Mouse (Mus musculus) midbrain, embryonic 15.5 days (tissue): ENCODE measurements around the gene Oaf. TPM values are rescaled to one million over a fixed set of nuclear protein-coding genes. Genes with fewer than 3 reads are reported as not detected.

ENCODE experiments used
- ATAC-seq: fragments of 200-750 bp; cut with Nextera tagmentation; replicated peaks from 2 replicates; pipeline ENCODE4 v1.8.0; 2017; ENCODE audit warnings: moderate TSS enrichment
- H3K27ac ChIP-seq: fragments of 300-500 bp; sonication (generic); 2 replicates; pipeline ENCODE4 v1.5.1; 2015; ENCODE audit warnings: mild to moderate bottlenecking, inconsistent platforms
- H3K27me3 ChIP-seq: fragments of 300-500 bp; sonication (generic); replicated peaks from 2 replicates; pipeline ENCODE4 v1.6.1; 2015; ENCODE audit warnings: inconsistent platforms
- H3K36me3 ChIP-seq: fragments of 300-500 bp; sonication (generic); replicated peaks from 2 replicates; pipeline ENCODE4 v1.6.1; 2015; ENCODE audit warnings: inconsistent platforms
- H3K4me1 ChIP-seq: fragments of 300-500 bp; sonication (generic); 2 replicates; pipeline ENCODE4 v1.6.1; 2015; ENCODE audit warnings: inconsistent platforms
- H3K4me2 ChIP-seq: fragments of 300-500 bp; sonication (generic); 2 replicates; pipeline ENCODE4 v1.6.1; 2015; ENCODE audit warnings: inconsistent platforms, mild to moderate bottlenecking, moderate library complexity
- H3K4me3 ChIP-seq: fragments of 300-500 bp; sonication (generic); 2 replicates; pipeline ENCODE4 v1.5.1; 2015; ENCODE audit warnings: mild to moderate bottlenecking, inconsistent platforms
- H3K9ac ChIP-seq: fragments of 300-500 bp; sonication (generic); 2 replicates; pipeline ENCODE4 v1.6.1; 2015; ENCODE audit warnings: mild to moderate bottlenecking, inconsistent platforms
- H3K9me3 ChIP-seq: fragments of 300-500 bp; sonication (generic); 2 replicates; pipeline ENCODE4 v1.6.1; 2016; ENCODE audit warnings: inconsistent platforms
- WGBS: fragments of 180-500 bp; shearing (Covaris S2); methylation state at CpG from one replicate; pipeline ENCODE4 v1.1.7; 2015; ENCODE audit warnings: mixed read lengths; 5-methylcytosine and 5-hydroxymethylcytosine counted together
- polyA plus RNA-seq: library from polyadenylated mRNA; unstranded; fragments of >200 nt; fragmentation: Nextera tagmentation; extraction: Ambion mirVana; gene quantifications from 2 replicates; pipeline ENCODE4 v1.2.1, GENCODE M21; 2015

Gene Oaf
- 5.1 and 6.4 TPM in 2 replicates for polyA plus RNA-seq

DNA sequence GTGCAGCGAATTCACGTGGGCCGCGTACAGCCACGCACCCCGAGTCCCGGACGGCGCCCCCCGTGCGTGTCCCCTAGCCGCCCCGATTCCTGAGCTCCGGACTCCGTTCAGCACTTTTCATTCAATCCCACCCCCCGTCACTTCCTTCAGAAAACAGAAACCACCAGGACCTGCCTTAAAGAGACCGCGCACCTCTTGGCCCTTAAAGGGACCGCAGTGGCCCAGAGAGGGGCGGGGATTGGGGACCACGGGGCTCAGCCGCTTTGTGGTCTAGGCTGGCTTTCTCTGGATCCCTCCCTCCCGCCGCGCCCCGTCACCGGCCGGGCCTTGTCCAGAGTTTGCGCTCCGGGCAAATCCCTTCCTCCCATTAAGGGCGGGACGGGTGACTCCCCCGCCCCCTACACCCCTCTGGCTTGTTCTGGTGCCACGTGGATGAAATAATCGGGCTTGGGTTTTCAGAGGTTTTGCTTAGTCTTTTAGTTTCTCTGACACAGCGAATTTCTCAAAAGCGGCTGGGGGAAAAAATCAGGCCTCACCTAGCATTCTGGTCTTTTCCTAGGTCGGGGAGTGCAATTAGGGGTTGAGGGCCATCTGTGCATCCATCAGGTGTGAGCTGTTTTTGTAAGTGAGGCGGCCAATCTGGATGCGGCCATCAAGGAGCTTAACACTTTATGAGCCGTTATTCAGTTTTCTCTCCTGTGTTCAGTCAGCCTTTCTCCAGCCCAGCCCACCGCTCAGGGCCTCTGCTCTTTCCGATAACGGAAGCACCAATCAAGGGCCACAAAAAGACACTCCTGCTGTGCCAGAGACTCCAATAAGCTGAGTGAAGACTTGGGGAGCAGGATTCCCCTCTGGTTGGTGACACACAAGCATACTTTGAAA, at the start of gene Oaf:
TSS of gene Oaf (minus strand) at position 200 of the 882 bp plus-strand sequence.
- Histone ChIP-seq H3K36me3 (no peaks in the 10 kb centered on the region), H3K4me3 (peak within 1 kb of the TSS; percentile 48), H3K9ac (peak within 1 kb of the TSS; percentile 37), H3K4me2 (peak within 1 kb of the TSS; percentile 83), H3K27ac (no peak within 1 kb of the TSS), H3K27me3 (peaks cover 30% of the 10 kb centered on the region), H3K4me1 (peaks cover 20% of the 10 kb centered on the region), H3K9me3 (no peaks in the 10 kb centered on the region)
- peak; percentile 80 for ATAC-seq
- 1% methylated on average over 44 of the region's 44 CpGs for WGBS

DNA sequence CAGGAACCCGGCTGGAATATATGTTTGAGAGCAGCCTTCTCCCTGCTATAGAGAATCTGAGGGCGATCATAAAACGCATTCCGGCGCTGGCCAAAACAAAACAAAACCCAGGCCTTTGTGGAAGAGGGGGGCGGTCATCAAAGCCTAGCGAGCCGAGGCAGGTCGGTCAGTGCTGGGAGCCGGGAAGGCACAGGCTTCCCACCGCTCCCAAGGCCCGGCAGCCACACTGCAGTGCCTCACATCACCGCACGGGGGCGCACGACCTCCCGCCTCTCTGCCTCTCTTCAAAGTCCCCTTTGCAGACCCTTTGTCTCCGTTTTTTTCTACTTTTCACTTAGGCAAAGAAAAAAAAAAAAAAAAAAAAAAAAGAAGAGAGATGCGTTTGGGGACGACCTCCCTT, 47.2 kb upstream of the Oaf start:
- Histone ChIP-seq H3K27ac (no peak overlapping the region), H3K9me3 (no peaks in the 10 kb centered on the region), H3K9ac (0 out of 2 replicates have a peak overlapping the region, but pooled peaks have one; percentile 18), H3K4me2 (peak overlapping the region; percentile 37), H3K4me1 (peaks cover 6% of the 10 kb centered on the region; the same call in 1 of the 2 replicates), H3K4me3 (no peak overlapping the region), H3K36me3 (no peaks in the 10 kb centered on the region), H3K27me3 (peaks cover 14% of the 10 kb centered on the region)
- 0 out of 2 replicates have a peak, but pooled peaks have one; percentile 48 for ATAC-seq
- under 1% methylated on average over 20 of the region's 20 CpGs for WGBS

DNA sequence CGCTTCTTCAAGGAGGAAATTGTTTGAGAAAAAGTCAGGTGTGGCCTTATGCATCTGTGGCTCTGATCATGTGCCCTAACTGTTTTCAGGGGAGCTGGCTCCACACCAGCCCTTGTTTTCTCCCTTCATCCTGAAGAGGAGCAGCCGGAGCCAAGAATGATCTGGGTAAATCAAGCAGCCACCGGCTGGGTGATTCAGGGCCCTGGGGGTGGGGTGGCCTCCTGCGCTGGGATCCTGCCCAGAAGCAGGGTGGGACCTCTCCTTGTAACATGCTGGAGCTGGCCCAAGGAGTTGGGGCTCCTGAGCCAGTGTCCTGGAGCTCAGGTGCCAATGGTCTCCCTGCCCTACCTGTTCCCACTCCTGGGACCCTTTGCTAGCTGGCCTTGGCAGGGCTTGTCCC, 45.6 kb upstream of the Oaf start:
- no peak for ATAC-seq
- no peak overlapping the region for H3K27ac ChIP-seq
- no peak overlapping the region for H3K4me3 ChIP-seq
- peaks cover 14% of the 10 kb centered on the region for H3K27me3 ChIP-seq
- H3K4me2 ChIP-seq = no peak overlapping the region
- H3K36me3 ChIP-seq = no peaks in the 10 kb centered on the region
- 91% methylated on average over 4 of the region's 4 CpGs for WGBS
- H3K4me1 ChIP-seq = peaks cover 10% of the 10 kb centered on the region; the same call in 1 of the 2 replicates
- no peaks in the 10 kb centered on the region for H3K9me3 ChIP-seq
- H3K9ac ChIP-seq = no peak overlapping the region

DNA sequence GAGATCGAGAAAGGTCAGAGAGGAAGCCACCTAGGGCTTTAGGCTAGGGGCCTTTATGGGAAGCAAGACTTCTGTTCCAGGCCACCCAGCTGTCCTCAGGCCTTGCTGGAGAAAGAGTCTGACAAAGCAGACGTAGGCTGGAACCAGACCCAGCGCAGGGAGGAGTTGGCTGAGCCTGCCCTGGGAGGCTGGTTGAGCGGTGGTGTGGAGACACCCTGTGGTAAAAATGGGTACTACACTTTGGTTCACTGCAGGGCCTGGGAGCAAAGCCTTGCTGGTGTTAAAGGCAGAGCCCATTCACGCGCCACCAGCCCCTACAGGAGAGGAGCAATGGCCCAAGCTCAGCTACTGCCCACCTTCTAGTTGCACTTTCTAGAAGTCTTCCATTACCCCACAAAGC, 44.6 kb upstream of the Oaf start:
- 5% methylated on average over 6 of the region's 6 CpGs for WGBS

DNA sequence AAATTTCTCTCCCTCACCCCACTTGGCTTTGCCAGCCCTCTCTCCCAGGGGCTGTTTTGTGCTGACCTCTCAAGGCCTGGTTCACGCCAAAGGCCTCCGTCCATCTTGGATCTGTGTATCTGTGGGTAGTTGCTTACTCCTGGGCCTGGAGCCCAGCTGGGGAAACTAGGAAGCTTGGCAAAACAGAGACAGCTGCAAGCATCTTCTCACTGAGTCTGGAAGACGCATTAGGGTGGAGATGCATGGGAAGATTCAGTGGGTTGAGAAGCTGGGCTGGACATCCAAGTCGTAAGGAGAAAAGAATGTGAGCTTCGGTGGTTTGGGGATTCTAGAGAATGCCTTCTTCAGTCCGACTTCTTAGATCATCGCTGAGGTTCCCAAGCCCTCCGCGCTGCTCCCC, 34.0 kb upstream of the Oaf start:
- ATAC-seq = no peak
- peaks cover 24% of the 10 kb centered on the region for H3K27me3 ChIP-seq
- no peaks in the 10 kb centered on the region for H3K9me3 ChIP-seq
- 79% methylated on average over 9 of the region's 9 CpGs for WGBS
- H3K9ac ChIP-seq = no peak overlapping the region
- H3K4me2 ChIP-seq = no peak overlapping the region
- H3K36me3 ChIP-seq = no peaks in the 10 kb centered on the region
- peaks cover 12% of the 10 kb centered on the region for H3K4me1 ChIP-seq
- H3K27ac ChIP-seq = no peak overlapping the region
- no peak overlapping the region for H3K4me3 ChIP-seq

More for the DNA sequence above, 44.6 kb upstream of the Oaf start:
- Histone ChIP-seq H3K4me1 (peaks cover 10% of the 10 kb centered on the region; the same call in 1 of the 2 replicates), H3K27me3 (peaks cover 14% of the 10 kb centered on the region), H3K36me3 (no peaks in the 10 kb centered on the region), H3K9me3 (no peaks in the 10 kb centered on the region), H3K9ac (no peak overlapping the region), H3K27ac (no peak overlapping the region), H3K4me3 (no peak overlapping the region), H3K4me2 (no peak overlapping the region)
- ATAC-seq = peak; percentile 78

DNA sequence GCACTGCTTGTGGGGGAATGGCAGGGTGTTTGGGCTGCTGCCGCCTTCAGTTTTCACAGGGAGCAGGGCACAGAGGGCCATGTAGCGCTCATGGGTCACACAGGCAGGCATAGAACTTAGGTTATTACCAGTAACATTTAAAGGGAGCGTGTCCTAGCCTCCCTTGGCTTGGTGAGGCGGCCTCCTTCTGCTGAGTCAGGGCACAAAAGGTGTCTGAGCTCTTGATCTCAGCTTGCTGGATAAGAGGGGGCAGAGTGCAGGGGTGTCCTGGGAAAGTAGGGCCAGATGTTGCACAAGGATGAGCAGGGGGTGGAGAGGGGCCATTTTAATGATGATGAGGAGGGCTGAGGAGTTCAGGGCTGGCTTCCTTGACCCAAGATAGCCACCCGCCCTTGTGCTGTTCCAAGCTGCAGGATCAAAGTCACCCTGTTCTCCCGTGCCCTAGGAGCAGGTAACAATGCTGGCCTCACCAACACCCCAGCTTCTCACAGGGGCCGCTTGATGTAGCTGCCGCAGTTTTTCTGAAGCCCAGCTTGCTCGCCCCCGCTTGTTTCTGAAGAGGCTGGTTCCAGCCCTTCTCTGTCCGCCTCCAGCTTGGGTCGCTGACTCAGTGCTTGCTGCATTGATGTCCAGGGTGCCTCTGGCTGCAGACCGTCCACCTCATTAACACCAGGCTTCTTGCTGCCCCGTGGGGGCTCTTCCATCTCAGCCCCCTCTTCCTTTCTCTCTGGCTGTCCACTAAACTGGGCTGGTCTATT, 32.2 kb upstream of the Oaf start:
- ATAC-seq = no peak
- Histone ChIP-seq H3K4me2 (no peak overlapping the region), H3K4me3 (no peak overlapping the region), H3K4me1 (peaks cover 12% of the 10 kb centered on the region), H3K36me3 (no peaks in the 10 kb centered on the region), H3K9me3 (no peaks in the 10 kb centered on the region), H3K9ac (no peak overlapping the region), H3K27ac (no peak overlapping the region), H3K27me3 (peaks cover 25% of the 10 kb centered on the region)
- WGBS = 44% methylated on average over 14 of the region's 14 CpGs

DNA sequence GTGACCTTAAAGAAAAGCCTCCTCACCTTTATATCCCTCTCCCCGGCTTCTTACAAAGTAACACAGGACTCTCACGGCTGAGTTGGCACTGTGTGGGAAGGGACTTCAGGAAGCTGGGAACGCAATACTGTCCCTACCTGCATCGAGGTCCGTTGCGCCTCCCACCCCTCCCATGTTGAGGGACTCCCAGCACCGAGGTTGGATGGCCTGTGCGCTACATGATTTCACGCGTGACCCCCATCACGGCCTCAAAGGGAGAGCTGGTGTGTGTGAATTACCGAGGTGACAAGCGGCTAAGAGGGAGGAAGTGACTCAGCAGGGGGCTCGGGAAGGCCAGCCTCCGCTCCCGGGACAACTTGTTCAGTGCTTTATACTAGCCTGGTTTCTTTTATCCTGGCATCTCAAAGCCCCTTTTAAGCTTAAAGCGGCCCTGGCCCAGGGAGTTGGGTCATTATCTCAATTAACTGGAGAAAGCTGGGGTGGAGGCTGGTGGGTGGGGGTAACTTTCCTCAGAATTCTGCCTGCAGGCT, 31.1 kb upstream of the Oaf start:
- Histone ChIP-seq H3K27me3 (peaks cover 28% of the 10 kb centered on the region), H3K9ac (no peak overlapping the region), H3K4me2 (peak overlapping the region; percentile 39), H3K27ac (no peak overlapping the region), H3K9me3 (no peaks in the 10 kb centered on the region), H3K36me3 (no peaks in the 10 kb centered on the region), H3K4me1 (peaks cover 12% of the 10 kb centered on the region), H3K4me3 (no peak overlapping the region)
- 3% methylated on average over 17 of the region's 17 CpGs for WGBS
- ATAC-seq = no peak

DNA sequence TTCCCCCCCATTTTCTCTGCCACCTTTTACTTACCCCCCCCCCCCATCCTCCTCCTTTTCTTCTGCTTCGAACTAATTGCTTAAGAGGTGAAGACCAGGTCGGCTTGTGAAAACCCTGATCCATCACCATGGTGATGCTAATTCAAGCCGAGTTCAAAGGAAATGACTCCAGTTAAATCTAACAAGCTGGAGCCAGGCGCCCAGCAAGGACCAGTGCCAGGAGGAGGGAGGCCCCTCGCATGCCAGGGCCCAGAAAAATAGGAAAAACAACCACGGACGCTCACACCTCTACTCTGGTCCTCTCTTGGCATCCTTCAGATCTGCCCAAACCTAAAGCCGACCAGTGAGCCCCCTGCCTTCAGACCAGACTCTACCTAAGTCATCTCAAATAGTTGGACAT, 29.5 kb upstream of the Oaf start:
- Histone ChIP-seq H3K9me3 (no peaks in the 10 kb centered on the region), H3K4me2 (no peak overlapping the region), H3K27ac (no peak overlapping the region), H3K4me3 (no peak overlapping the region), H3K9ac (no peak overlapping the region), H3K36me3 (no peaks in the 10 kb centered on the region), H3K4me1 (peaks cover 12% of the 10 kb centered on the region), H3K27me3 (peaks cover 28% of the 10 kb centered on the region)
- no peak for ATAC-seq
- WGBS = 2% methylated on average over 8 of the region's 8 CpGs

DNA sequence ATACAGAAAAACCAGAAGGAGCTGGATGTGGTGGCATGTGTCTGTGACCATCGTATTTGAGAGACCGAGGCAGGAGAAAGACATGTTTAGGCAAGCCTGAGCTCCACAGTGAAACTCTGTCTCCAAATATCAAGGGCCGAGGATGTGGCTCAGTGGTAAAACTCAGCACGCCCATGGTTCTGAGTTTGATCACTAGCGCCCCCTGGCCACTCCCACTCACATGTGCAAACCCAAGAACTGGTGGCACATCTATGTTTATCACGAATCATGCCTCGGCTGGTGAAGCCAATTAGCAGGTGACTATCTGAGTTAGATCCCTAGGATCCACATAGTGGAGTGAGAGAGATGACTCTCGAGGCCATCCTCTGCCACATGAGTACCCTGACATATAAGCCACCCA, 27.6 kb upstream of the Oaf start:
- Histone ChIP-seq H3K4me2 (no peak overlapping the region), H3K9me3 (no peaks in the 10 kb centered on the region), H3K27ac (no peak overlapping the region), H3K4me1 (peaks cover 12% of the 10 kb centered on the region), H3K4me3 (no peak overlapping the region), H3K9ac (no peak overlapping the region), H3K27me3 (peaks cover 26% of the 10 kb centered on the region), H3K36me3 (no peaks in the 10 kb centered on the region)
- ATAC-seq = no peak
- WGBS = 80% methylated on average over 8 of the region's 8 CpGs

DNA sequence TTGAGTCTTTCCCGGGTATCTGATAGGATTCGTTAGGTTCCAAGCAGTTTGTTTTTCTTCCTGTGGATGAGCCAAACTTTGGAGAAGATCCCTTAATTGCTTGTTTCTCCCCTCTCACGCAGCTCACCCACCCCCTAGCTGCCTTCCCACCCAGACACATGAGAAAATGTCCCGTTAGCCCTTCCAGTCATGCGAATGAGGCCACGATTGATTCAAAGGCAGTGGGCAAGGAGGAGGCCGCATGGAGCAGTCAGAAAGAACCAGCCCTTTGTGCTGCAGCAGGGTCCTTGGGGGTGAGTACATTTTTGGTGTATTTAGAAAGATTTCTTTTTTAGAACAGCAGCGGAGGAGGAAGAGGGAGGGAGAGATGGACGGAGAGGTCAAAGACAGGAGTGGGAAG, 25.5 kb upstream of the Oaf start:
- no peak overlapping the region for H3K4me2 ChIP-seq
- H3K9ac ChIP-seq = no peak overlapping the region
- H3K27ac ChIP-seq = no peak overlapping the region
- H3K4me3 ChIP-seq = no peak overlapping the region
- H3K9me3 ChIP-seq = no peaks in the 10 kb centered on the region
- peaks cover 3% of the 10 kb centered on the region; the same call in 1 of the 2 replicates for H3K4me1 ChIP-seq
- peaks cover 6% of the 10 kb centered on the region for H3K27me3 ChIP-seq
- H3K36me3 ChIP-seq = no peaks in the 10 kb centered on the region
- ATAC-seq = no peak
- WGBS = 44% methylated on average over 9 of the region's 9 CpGs

DNA sequence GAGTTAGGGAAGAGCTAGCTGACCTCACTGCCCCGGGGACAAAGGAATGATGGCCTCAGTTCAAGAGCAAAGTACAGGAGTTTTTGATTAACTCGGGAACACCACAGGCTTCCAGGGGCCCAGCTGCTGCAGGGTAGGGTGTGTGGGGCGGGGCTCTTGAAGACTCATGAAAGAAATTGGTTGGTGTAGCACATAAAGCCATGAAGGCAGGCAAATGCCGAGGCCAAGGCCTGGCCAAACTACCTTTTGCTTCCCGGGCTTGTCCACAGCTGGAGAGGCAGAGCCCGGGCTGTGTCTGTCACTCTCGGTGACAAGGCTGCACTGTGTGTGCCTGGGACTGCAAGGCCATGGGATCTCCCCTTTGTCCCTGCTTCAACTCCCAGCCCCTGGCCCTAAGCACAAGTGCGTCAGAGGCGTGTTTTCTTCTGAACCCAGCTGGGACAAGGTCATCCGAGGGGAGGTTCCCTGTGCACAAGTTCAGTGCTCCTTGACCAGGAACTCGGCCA, 24.3 kb upstream of the Oaf start:
- Histone ChIP-seq H3K27ac (no peak overlapping the region), H3K27me3 (0 out of 2 replicates have a peak, but pooled peaks cover 3% of the 10 kb centered on the region), H3K4me3 (no peak overlapping the region), H3K4me1 (no peaks in the 10 kb centered on the region), H3K4me2 (no peak overlapping the region), H3K9me3 (no peaks in the 10 kb centered on the region), H3K9ac (no peak overlapping the region), H3K36me3 (no peaks in the 10 kb centered on the region)
- WGBS = 17% methylated on average over 11 of the region's 11 CpGs
- ATAC-seq = no peak
